Mouse (Mus musculus) leukemia stem cell, adult 10-12 weeks (primary cell): ENCODE measurements around the gene Olfr490. TPM values are rescaled to one million over a fixed set of nuclear protein-coding genes. Genes with fewer than 3 reads are reported as not detected.

ENCODE experiments used
- polyA plus RNA-seq: library from polyadenylated mRNA; stranded (reverse); fragments of >175 nt; gene quantifications from 2 replicates; pipeline ENCODE4 v1.2.3, GENCODE M21; 2012; ENCODE audit warnings: low replicate concordance

Olfr490 gene
- not detected in 2 replicates for polyA plus RNA-seq

DNA sequence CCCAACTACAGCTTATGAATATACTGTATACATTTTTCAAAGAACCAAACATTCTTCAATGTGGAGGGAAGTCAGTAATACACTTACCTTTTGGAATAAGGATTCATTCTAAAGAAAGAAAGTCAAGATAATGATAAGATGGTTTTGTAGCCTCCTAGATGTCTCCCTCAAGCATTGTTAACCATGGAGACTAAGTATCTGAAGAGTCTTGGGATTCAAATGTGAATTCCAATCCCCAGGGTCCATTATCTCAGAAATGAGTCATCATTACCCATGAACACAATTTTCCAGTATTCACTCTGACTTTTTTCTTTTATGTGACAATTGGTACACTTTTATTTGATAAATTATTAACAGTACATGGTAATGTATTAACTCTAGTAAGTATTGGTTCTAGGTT, at the start of gene Olfr490:
Gene Olfr490 (minus strand): TSS at position 101 of the 400 bp plus-strand sequence.

DNA sequence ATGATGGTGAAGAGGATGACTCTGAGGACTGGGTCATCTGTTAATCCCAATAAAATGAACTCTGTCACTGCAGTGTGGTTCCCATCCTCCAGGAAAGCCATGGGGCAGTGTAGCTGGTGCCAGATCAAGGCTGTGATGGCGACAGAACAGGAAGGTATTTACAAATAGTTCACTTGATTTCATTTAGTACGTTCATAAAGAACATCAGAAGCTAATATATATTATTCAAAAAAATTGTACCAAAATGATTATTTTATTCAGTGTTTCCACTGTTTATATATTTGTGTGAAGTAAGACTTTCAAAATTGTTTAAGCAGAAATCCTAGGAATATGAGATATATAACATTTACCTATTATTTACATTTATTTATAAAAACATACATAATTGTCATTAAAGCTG, 34.8 kb upstream of the Olfr490 start, which contains the start of gene Olfr492:
Gene Olfr492 (minus strand): TSS at position 101 of the 400 bp plus-strand sequence.

DNA sequence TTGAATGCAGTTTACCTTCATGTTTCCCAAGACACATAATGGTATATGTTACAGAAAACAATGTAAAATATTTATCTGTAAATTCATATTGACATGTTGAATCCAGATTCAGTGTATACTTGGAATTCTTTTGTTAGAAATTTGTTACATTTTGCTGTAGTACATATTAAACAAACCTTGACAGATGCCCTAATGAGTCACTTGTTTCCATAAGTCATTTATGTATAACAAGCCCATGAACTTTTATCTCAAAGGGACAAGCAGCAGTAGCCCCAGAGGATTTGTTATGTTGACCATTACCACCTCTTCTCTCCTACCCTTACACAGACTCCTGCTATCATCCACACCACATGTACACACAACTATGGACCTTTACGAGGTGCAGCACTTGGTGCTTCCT, 24.4 kb upstream of the Olfr490 start, which contains the start of gene Olfr491:
Gene Olfr491 (plus strand): TSS at position 301 of the 400 bp plus-strand sequence.

DNA sequence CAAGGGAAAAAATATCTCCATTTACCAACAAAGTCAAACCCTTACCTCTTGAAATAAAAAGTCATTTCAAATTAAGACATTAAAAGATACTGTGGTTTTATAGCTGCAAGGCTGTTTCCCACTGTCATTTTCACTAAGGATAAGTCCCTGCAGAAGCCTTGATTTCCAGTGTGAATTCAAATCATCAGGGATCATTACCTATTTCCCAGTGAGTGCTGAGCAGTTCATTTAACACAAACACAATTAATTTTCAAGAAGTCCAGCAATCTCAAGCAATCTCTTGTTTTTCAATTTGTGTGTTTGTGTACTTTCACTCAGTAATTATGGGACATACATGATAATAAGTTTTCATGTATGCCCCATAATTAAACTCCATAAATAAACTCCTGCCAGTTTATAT, 30.5 kb downstream of the Olfr490 start, which contains the start of gene Olfr488:
Gene Olfr488 (minus strand): TSS at position 101 of the 400 bp plus-strand sequence.

Other genes with a start within 250 kb of the Olfr490 start
- not detected in 2 replicates for gene Olfr479, start 238.2 kb downstream of the Olfr490 start, polyA plus RNA-seq
- not detected in 2 replicates for gene Olfr480, start 221.6 kb downstream of the Olfr490 start, polyA plus RNA-seq
- gene Olfr481, start 209.1 kb downstream of the Olfr490 start, polyA plus RNA-seq = 0.03 TPM in 1 of 2 replicates, not detected in the other
- not detected in 2 replicates for gene Olfr482, start 191.3 kb downstream of the Olfr490 start, polyA plus RNA-seq
- gene Olfr483, start 188.1 kb downstream of the Olfr490 start, polyA plus RNA-seq = not detected in 2 replicates
- gene Olfr484, start 161.5 kb downstream of the Olfr490 start, polyA plus RNA-seq = not detected in 2 replicates
- gene Olfr485, start 129.1 kb downstream of the Olfr490 start, polyA plus RNA-seq = not detected in 2 replicates
- not detected in 2 replicates for gene Olfr486, start 116.2 kb downstream of the Olfr490 start, polyA plus RNA-seq
- gene Olfr487, start 74.3 kb downstream of the Olfr490 start, polyA plus RNA-seq = not detected in 2 replicates
- 0.08 TPM in 1 of 2 replicates, not detected in the other for gene Olfr488, start 30.6 kb downstream of the Olfr490 start, polyA plus RNA-seq
- gene Olfr491, start 24.5 kb upstream of the Olfr490 start, polyA plus RNA-seq = not detected in 2 replicates
- gene Olfr492, start 34.7 kb upstream of the Olfr490 start, polyA plus RNA-seq = not detected in 2 replicates
- not detected in 2 replicates for gene Olfr493, start 58.0 kb upstream of the Olfr490 start, polyA plus RNA-seq
- gene Olfr494, start 76.4 kb upstream of the Olfr490 start, polyA plus RNA-seq = not detected in 2 replicates
- gene Olfr495, start 104.2 kb upstream of the Olfr490 start, polyA plus RNA-seq = not detected in 2 replicates
- gene Olfr497, start 131.5 kb upstream of the Olfr490 start, polyA plus RNA-seq = not detected in 2 replicates
- not detected in 2 replicates for gene Olfr498, start 176.4 kb upstream of the Olfr490 start, polyA plus RNA-seq
- not detected in 2 replicates for gene Olfr502, start 236.1 kb upstream of the Olfr490 start, polyA plus RNA-seq